ENCODE assay signal across 8 mouse cellular contexts in the genomic region with DNA sequence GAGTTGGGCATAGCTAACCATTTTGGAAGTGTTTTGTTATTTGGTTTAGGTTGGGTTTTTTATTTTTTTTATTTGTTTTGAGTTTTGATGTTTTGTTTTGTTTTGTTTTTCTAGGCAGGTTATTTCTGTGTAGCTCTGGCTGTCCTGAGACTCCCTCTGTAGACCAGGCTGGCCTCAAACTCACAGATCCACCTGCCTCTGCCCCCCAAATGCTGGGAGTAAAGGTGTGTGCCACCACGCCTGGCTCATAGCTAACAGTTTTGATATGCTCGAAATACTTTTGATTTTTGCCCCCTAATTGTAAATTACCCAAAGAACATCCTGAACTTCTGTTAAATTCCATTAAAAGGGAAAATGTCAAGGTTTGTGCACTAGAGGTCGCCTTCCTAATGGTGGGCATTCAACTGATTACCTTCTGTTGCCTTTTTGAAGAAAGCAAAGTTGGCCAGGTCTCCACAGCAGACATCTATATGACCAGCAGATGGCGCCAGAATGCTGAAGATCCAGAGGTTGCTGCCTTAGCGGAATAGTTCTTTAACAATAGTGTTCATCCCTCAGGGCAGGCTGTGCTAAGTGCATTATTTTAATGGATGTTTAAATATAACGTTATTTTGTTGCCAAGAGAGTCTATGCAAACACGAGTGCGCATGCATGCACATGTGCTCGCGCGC.
DNase-seq lines count a peak whose midpoint lies in the region; ATAC-seq lines count a peak whose summit lies in the region.

No protein-coding gene starts in this region.

- no peak overlapping the region for H3K9ac ChIP-seq in midbrain, embryonic 13.5 days (replicated peaks)

- H3K36me3 ChIP-seq in midbrain, embryonic 13.5 days = no peaks in the 10 kb centered on the region

- no peaks in the 10 kb centered on the region for H3K9me3 ChIP-seq in midbrain, embryonic 13.5 days

- intact Hi-C loops in left cerebral cortex, postnatal 36 days (cut with DNase I) = loop anchor here (5.0 kb wide), 1 partner anchor 269 kb away; no protein-coding TSS in a partner anchor

- no peak overlapping the region for H3K27ac ChIP-seq in midbrain, embryonic 13.5 days

- H3K4me3 ChIP-seq in midbrain, embryonic 13.5 days (replicated peaks) = no peak overlapping the region

- WGBS in midbrain, embryonic 13.5 days = 40% methylated on average over 11 of the region's 11 CpGs

- H3K4me2 ChIP-seq in midbrain, embryonic 13.5 days (replicated peaks) = no peak overlapping the region

- H3K4me1 ChIP-seq in midbrain, embryonic 13.5 days (replicated peaks) = no peaks in the 10 kb centered on the region

- DNase-seq in 3T3-L1 (ENCODE audit: low read depth, low spot score) = peak; percentile 95
- peak; percentile 42 for DNase-seq in adrenal gland, adult 2 months
- DNase-seq in embryo, embryonic 11 days = peak; percentile 89
- DNase-seq in kidney, adult 18-20 months = peak; percentile 75
- DNase-seq in left cerebral cortex, postnatal 36 days (ENCODE audit: low spot score in 2 of 2) = peak; percentile 13 to 46
- DNase-seq in spleen, postnatal 10 days (ENCODE audit: low spot score in 2 of 2) = peak; percentile 8 to 58

- peak; percentile 100 for ATAC-seq in granulocyte monocyte progenitor cell, adult 5-6 weeks (replicated peaks; ENCODE audit: poor library complexity, severe bottlenecking)
- ATAC-seq in midbrain, embryonic 13.5 days = peak; percentile 96

- no peaks in the 10 kb centered on the region for H3K27me3 ChIP-seq in midbrain, embryonic 13.5 days

Comparison
In these comparisons a context has a peak if more than half of its experiments do, and no peak if none do; other contexts are left out.
1. DNase-seq: peak in every context shown above with its lines; median percentile 95 in 3T3-L1; 89 in embryo, embryonic 11 days; 75 in kidney, adult 18-20 months; 42 in adrenal gland, adult 2 months; 33 in spleen, postnatal 10 days; 30 in left cerebral cortex, postnatal 36 days.